Mouse (Mus musculus) limb, embryonic 13.5 days (tissue): ENCODE results near the gene Pcsk4. TPM values are rescaled to one million over a fixed set of nuclear protein-coding genes. Genes with fewer than 3 reads are reported as not detected.

Experiments
- ATAC-seq: fragments of 200-750 bp; cut with Nextera tagmentation; 2 replicates; pipeline ENCODE4 v1.8.0; 2017; ENCODE audit warnings: low read depth, moderate number of reproducible peaks, moderate TSS enrichment; ENCODE audit not compliant: low FRiP score
- H3K27ac ChIP-seq: fragments of 300-500 bp; sonication (generic); 2 replicates; pipeline ENCODE4 v1.5.1; 2015; ENCODE audit warnings: inconsistent platforms, mild to moderate bottlenecking, moderate library complexity
- H3K27me3 ChIP-seq: fragments of 300-500 bp; sonication (generic); 2 replicates; pipeline ENCODE4 v1.6.1; 2015; ENCODE audit warnings: mild to moderate bottlenecking, inconsistent platforms
- H3K36me3 ChIP-seq: fragments of 300-500 bp; sonication (generic); 2 replicates; pipeline ENCODE4 v1.6.1; 2015; ENCODE audit warnings: inconsistent platforms, mild to moderate bottlenecking, moderate library complexity
- H3K4me1 ChIP-seq: fragments of 300-500 bp; sonication (generic); 2 replicates; pipeline ENCODE4 v1.6.1; 2015; ENCODE audit warnings: inconsistent platforms
- H3K4me2 ChIP-seq: fragments of 300-500 bp; sonication (generic); replicated peaks from 2 replicates; pipeline ENCODE4 v1.6.1; 2015; ENCODE audit warnings: inconsistent platforms, mild to moderate bottlenecking, moderate library complexity
- H3K4me3 ChIP-seq: fragments of 300-500 bp; sonication (generic); 2 replicates; pipeline ENCODE4 v1.5.1; 2015; ENCODE audit warnings: moderate library complexity, mild to moderate bottlenecking, inconsistent platforms
- H3K9ac ChIP-seq: fragments of 300-500 bp; sonication (generic); 2 replicates; pipeline ENCODE4 v1.6.1; 2015; ENCODE audit warnings: mild to moderate bottlenecking, inconsistent platforms
- H3K9me3 ChIP-seq: fragments of 300-500 bp; sonication (generic); 2 replicates; pipeline ENCODE4 v1.6.1; 2016; ENCODE audit warnings: inconsistent platforms
- whole genome bisulfite sequencing: fragments of 180-500 bp; shearing (Covaris S2); methylation state at CpG from one replicate; pipeline ENCODE4 v1.1.7; 2015; 5-methylcytosine and 5-hydroxymethylcytosine counted together
- polyA plus RNA-seq: library from polyadenylated mRNA; unstranded; fragments of >200 nt; fragmentation: Nextera tagmentation; extraction: Ambion mirVana; gene quantifications from 2 replicates; pipeline ENCODE4 v1.2.1, GENCODE M21; 2015

The Pcsk4 gene
- polyA plus RNA-seq, 1 experiment from 2014 or later: 4.8 TPM

DNA sequence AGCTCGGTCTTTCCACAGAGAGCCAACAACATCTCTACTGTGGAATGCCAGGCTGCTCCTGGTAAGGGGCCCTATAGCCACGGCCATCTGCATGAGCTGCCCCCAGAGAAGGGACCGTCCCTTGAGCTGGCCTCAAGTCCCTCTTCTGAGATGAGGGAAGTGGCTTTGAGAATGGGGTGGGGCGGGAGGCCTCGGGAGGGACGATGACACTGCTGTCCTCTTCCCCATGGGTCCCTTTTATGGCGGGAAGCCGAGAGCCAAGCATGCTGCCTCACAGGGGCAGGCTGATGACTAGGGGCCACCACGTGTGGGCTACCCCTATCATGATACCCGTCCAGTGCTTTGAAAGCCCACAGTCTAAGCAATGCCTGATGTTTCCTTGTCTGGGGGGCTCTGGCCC, 12.3 kb downstream of the Pcsk4 start:
- Histone ChIP-seq H3K27ac (no peak overlapping the region), H3K9me3 (no peaks in the 10 kb centered on the region), H3K4me3 (no peak overlapping the region), H3K27me3 (peaks cover 60% of the 10 kb centered on the region), H3K36me3 (peaks cover 19% of the 10 kb centered on the region), H3K9ac (0 out of 2 replicates have a peak overlapping the region, but pooled peaks have one; percentile 31), H3K4me1 (peaks cover 20% of the 10 kb centered on the region), H3K4me2 (no peak overlapping the region)
- no peak for ATAC-seq
- 52% methylated on average over 10 of the region's 10 CpGs for WGBS

GRCm38 (mm10) chr10:80316359-80316781, 12.9 kb downstream of the Pcsk4 start:
- Histone ChIP-seq H3K27ac (no peak overlapping the region), H3K4me3 (no peak overlapping the region), H3K4me1 (peaks cover 15% of the 10 kb centered on the region), H3K27me3 (peaks cover 66% of the 10 kb centered on the region), H3K36me3 (peaks cover 19% of the 10 kb centered on the region), H3K9ac (no peak overlapping the region; the same call in 1 of the 2 replicates), H3K4me2 (no peak overlapping the region), H3K9me3 (no peaks in the 10 kb centered on the region)
- no peak for ATAC-seq
- WGBS: 19% methylated on average over 11 of the region's 11 CpGs

- 44% methylated on average over 27 of the region's 27 CpGs for WGBS
Observed at GRCm38 (mm10) chr10:80315315-80315714, 14.0 kb downstream of the Pcsk4 start.

GRCm38 (mm10) chr10:80314494-80315001, 14.8 kb downstream of the Pcsk4 start:
- Histone ChIP-seq H3K4me1 (peaks cover 9% of the 10 kb centered on the region), H3K27me3 (peaks cover 83% of the 10 kb centered on the region), H3K27ac (no peak overlapping the region), H3K4me3 (0 out of 2 replicates have a peak overlapping the region, but pooled peaks have one; percentile 2), H3K36me3 (peaks cover 19% of the 10 kb centered on the region), H3K4me2 (no peak overlapping the region), H3K9me3 (no peaks in the 10 kb centered on the region), H3K9ac (0 out of 2 replicates have a peak overlapping the region, but pooled peaks have one; percentile 31)
- no peak for ATAC-seq
- 47% methylated on average over 16 of the region's 16 CpGs for WGBS

More at GRCm38 (mm10) chr10:80315315-80315714, 14.0 kb downstream of the Pcsk4 start:
- no peak overlapping the region for H3K27ac ChIP-seq
- no peak overlapping the region for H3K4me3 ChIP-seq
- 0 out of 2 replicates have a peak overlapping the region, but pooled peaks have one; percentile 31 for H3K9ac ChIP-seq
- H3K4me1 ChIP-seq: peaks cover 13% of the 10 kb centered on the region
- peaks cover 19% of the 10 kb centered on the region for H3K36me3 ChIP-seq
- H3K27me3 ChIP-seq: peaks cover 76% of the 10 kb centered on the region
- H3K4me2 ChIP-seq: no peak overlapping the region
- no peaks in the 10 kb centered on the region for H3K9me3 ChIP-seq
- ATAC-seq: no peak

- peaks cover 14% of the 10 kb centered on the region for H3K36me3 ChIP-seq
- H3K4me2 ChIP-seq: no peak overlapping the region
- no peak overlapping the region for H3K4me3 ChIP-seq
- no peaks in the 10 kb centered on the region for H3K9me3 ChIP-seq
- no peak overlapping the region for H3K27ac ChIP-seq
- 43% methylated on average over 20 of the region's 20 CpGs for WGBS
- peaks cover 91% of the 10 kb centered on the region for H3K27me3 ChIP-seq
- ATAC-seq: no peak
- H3K4me1 ChIP-seq: peaks cover under 1% of the 10 kb centered on the region; the same call in 1 of the 2 replicates
- H3K9ac ChIP-seq: peak overlapping the region; percentile 35; the same call in 1 of the 2 replicates
Observed at GRCm38 (mm10) chr10:80313627-80314201, 15.6 kb downstream of the Pcsk4 start.

GRCm38 (mm10) chr10:80312586-80313504, 16.5 kb downstream of the Pcsk4 start:
- H3K4me2 ChIP-seq: no peak overlapping the region
- no peak overlapping the region for H3K27ac ChIP-seq
- no peak overlapping the region for H3K4me3 ChIP-seq
- H3K4me1 ChIP-seq: no peaks in the 10 kb centered on the region
- H3K36me3 ChIP-seq: peaks cover 7% of the 10 kb centered on the region
- H3K9ac ChIP-seq: 0 out of 2 replicates have a peak overlapping the region, but pooled peaks have one; percentile 35
- H3K9me3 ChIP-seq: no peaks in the 10 kb centered on the region
- 64% methylated on average over 54 of the region's 54 CpGs for WGBS
- H3K27me3 ChIP-seq: peaks cover 95% of the 10 kb centered on the region
- ATAC-seq: no peak

- Histone ChIP-seq H3K4me1 (no peaks in the 10 kb centered on the region), H3K4me2 (no peak overlapping the region), H3K9ac (no peak overlapping the region), H3K36me3 (no peaks in the 10 kb centered on the region; the same call in none of the 2 replicates), H3K4me3 (no peak overlapping the region), H3K27me3 (peaks cover 95% of the 10 kb centered on the region), H3K27ac (no peak overlapping the region), H3K9me3 (no peaks in the 10 kb centered on the region)
- WGBS: 87% methylated on average over 16 of the region's 16 CpGs
- no peak for ATAC-seq
Observed at GRCm38 (mm10) chr10:80311560-80311959, 17.7 kb downstream of the Pcsk4 start.

- 12% methylated on average over 25 of the region's 25 CpGs for WGBS
- Histone ChIP-seq H3K36me3 (no peaks in the 10 kb centered on the region; the same call in none of the 2 replicates), H3K4me2 (peak overlapping the region; percentile 35; the same call in 1 of the 2 replicates), H3K9me3 (no peaks in the 10 kb centered on the region), H3K4me3 (peak overlapping the region; percentile 12; the same call in 1 of the 2 replicates), H3K4me1 (peaks cover 6% of the 10 kb centered on the region; the same call in 1 of the 2 replicates), H3K9ac (no peak overlapping the region), H3K27ac (no peak overlapping the region), H3K27me3 (peaks cover 94% of the 10 kb centered on the region)
- ATAC-seq: no peak
Observed at GRCm38 (mm10) chr10:80304862-80305261, 24.4 kb downstream of the Pcsk4 start.

GRCm38 (mm10) chr10:80304458-80304857, 24.8 kb downstream of the Pcsk4 start:
- H3K27me3 ChIP-seq: peaks cover 95% of the 10 kb centered on the region
- 18% methylated on average over 12 of the region's 12 CpGs for WGBS

DNA sequence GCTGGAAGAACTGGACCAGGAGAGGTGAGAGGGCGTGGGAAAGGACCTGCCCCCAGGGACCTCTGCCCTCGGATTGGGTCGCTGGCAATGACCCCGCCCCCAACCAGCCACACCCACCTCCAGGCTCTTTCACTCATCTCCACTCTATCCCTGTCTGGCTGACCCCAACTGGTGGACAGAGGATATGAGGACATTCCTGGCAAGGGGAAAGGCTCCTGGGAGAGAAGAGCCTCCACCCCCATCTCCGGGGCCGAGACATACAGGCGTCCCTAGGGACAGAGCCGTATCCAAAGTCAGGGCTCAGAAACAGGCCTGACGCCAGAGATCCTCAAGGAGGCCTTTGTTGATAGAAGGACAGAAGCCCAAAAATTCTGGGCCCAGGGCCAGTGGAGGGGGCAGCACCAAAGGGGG, 26.8 kb downstream of the Pcsk4 start:
- no peaks in the 10 kb centered on the region for H3K36me3 ChIP-seq
- no peak overlapping the region for H3K27ac ChIP-seq
- H3K9me3 ChIP-seq: no peaks in the 10 kb centered on the region
- peaks cover 99% of the 10 kb centered on the region for H3K27me3 ChIP-seq
- no peak overlapping the region for H3K9ac ChIP-seq
- H3K4me2 ChIP-seq: no peak overlapping the region
- peaks cover 16% of the 10 kb centered on the region; the same call in 1 of the 2 replicates for H3K4me1 ChIP-seq
- no peak overlapping the region for H3K4me3 ChIP-seq
- no peak for ATAC-seq
- WGBS: 11% methylated on average over 9 of the region's 9 CpGs

More at GRCm38 (mm10) chr10:80304458-80304857, 24.8 kb downstream of the Pcsk4 start:
- peak overlapping the region; percentile 35; the same call in 1 of the 2 replicates for H3K4me2 ChIP-seq
- H3K27ac ChIP-seq: no peak overlapping the region
- peak overlapping the region; percentile 12; the same call in 1 of the 2 replicates for H3K4me3 ChIP-seq
- H3K36me3 ChIP-seq: no peaks in the 10 kb centered on the region; the same call in none of the 2 replicates
- H3K9me3 ChIP-seq: no peaks in the 10 kb centered on the region
- no peak for ATAC-seq
- peaks cover 8% of the 10 kb centered on the region; the same call in 1 of the 2 replicates for H3K4me1 ChIP-seq
- H3K9ac ChIP-seq: no peak overlapping the region

- ATAC-seq: no peak
- Histone ChIP-seq H3K4me2 (no peak overlapping the region), H3K4me3 (no peak overlapping the region), H3K4me1 (peaks cover 16% of the 10 kb centered on the region; the same call in 1 of the 2 replicates), H3K36me3 (no peaks in the 10 kb centered on the region), H3K27ac (no peak overlapping the region), H3K9ac (no peak overlapping the region), H3K9me3 (no peaks in the 10 kb centered on the region), H3K27me3 (peaks cover 99% of the 10 kb centered on the region)
- WGBS: 54% methylated on average over 5 of the region's 5 CpGs
Observed at GRCm38 (mm10) chr10:80302082-80302355, 27.3 kb downstream of the Pcsk4 start.
